Mouse (Mus musculus): Measurements from ENCODE around the gene Pisd. TPM values are rescaled to one million over a fixed set of nuclear protein-coding genes. Genes with fewer than 3 reads are reported as not detected.

The Pisd gene
- polyA plus RNA-seq, 1 experiment from 2014 or later = 99.9 TPM

GRCm38 (mm10) chr5:32720416-32720815, 65.0 kb downstream of the Pisd start:
- H3K27me3 ChIP-seq (ENCODE audit: control insufficient read depth, insufficient read depth, low read length) = no peaks in the 10 kb centered on the region
- 80% methylated on average over 9 of the region's 9 CpGs for WGBS
- H3K36me3 ChIP-seq (ENCODE audit: control insufficient read depth, insufficient read depth, low read length) = no peaks in the 10 kb centered on the region
- H3K9ac ChIP-seq (replicated peaks; ENCODE audit: low read depth, low read length) = no peak overlapping the region
- no peak overlapping the region for H3K4me2 ChIP-seq (ENCODE audit: low read depth, low read length)
- ATAC-seq (ENCODE audit: low read depth) = no peak
- H3K9me3 ChIP-seq (ENCODE audit: control insufficient read depth, low read length) = no peaks in the 10 kb centered on the region
- H3K4me1 ChIP-seq (ENCODE audit: control insufficient read depth, insufficient read depth, low read length) = no peaks in the 10 kb centered on the region
- H3K27ac ChIP-seq (ENCODE audit: low read depth, low read length) = no peak overlapping the region
- no peak overlapping the region for H3K4me3 ChIP-seq (ENCODE audit: low read depth, low read length)

GRCm38 (mm10) chr5:32718916-32719315, 66.5 kb downstream of the Pisd start:
- ATAC-seq (ENCODE audit: low read depth) = no peak
- H3K27ac ChIP-seq (ENCODE audit: low read depth, low read length) = no peak overlapping the region
- H3K9ac ChIP-seq (replicated peaks; ENCODE audit: low read depth, low read length) = no peak overlapping the region
- no peak overlapping the region for H3K4me2 ChIP-seq (ENCODE audit: low read depth, low read length)
- no peak overlapping the region for H3K4me3 ChIP-seq (ENCODE audit: low read depth, low read length)
- H3K27me3 ChIP-seq (ENCODE audit: control insufficient read depth, insufficient read depth, low read length) = no peaks in the 10 kb centered on the region
- WGBS = 63% methylated on average over 6 of the region's 6 CpGs
- no peaks in the 10 kb centered on the region for H3K4me1 ChIP-seq (ENCODE audit: control insufficient read depth, insufficient read depth, low read length)
- H3K36me3 ChIP-seq (ENCODE audit: control insufficient read depth, insufficient read depth, low read length) = no peaks in the 10 kb centered on the region
- no peaks in the 10 kb centered on the region for H3K9me3 ChIP-seq (ENCODE audit: control insufficient read depth, low read length)

- no peak overlapping the region for H3K4me3 ChIP-seq (ENCODE audit: low read depth, low read length)
- no peak overlapping the region for H3K9ac ChIP-seq (replicated peaks; ENCODE audit: low read depth, low read length)
- no peaks in the 10 kb centered on the region for H3K9me3 ChIP-seq (ENCODE audit: control insufficient read depth, low read length)
- H3K4me1 ChIP-seq (ENCODE audit: control insufficient read depth, insufficient read depth, low read length) = peaks cover 4% of the 10 kb centered on the region; the same call in 1 of the 2 replicates
- WGBS = 48% methylated on average over 1 of the region's 1 CpGs
- H3K36me3 ChIP-seq (ENCODE audit: control insufficient read depth, insufficient read depth, low read length) = no peaks in the 10 kb centered on the region
- no peak overlapping the region for H3K27ac ChIP-seq (ENCODE audit: low read depth, low read length)
- H3K27me3 ChIP-seq (ENCODE audit: control insufficient read depth, insufficient read depth, low read length) = no peaks in the 10 kb centered on the region
- H3K4me2 ChIP-seq (ENCODE audit: low read depth, low read length) = no peak overlapping the region
- ATAC-seq (ENCODE audit: low read depth) = no peak
Observed at GRCm38 (mm10) chr5:32717726-32718125, 67.7 kb downstream of the Pisd start.

- H3K9me3 ChIP-seq (ENCODE audit: control insufficient read depth, low read length) = no peaks in the 10 kb centered on the region
Observed at GRCm38 (mm10) chr5:32713703-32714467, 71.6 kb downstream of the Pisd start.

DNA sequence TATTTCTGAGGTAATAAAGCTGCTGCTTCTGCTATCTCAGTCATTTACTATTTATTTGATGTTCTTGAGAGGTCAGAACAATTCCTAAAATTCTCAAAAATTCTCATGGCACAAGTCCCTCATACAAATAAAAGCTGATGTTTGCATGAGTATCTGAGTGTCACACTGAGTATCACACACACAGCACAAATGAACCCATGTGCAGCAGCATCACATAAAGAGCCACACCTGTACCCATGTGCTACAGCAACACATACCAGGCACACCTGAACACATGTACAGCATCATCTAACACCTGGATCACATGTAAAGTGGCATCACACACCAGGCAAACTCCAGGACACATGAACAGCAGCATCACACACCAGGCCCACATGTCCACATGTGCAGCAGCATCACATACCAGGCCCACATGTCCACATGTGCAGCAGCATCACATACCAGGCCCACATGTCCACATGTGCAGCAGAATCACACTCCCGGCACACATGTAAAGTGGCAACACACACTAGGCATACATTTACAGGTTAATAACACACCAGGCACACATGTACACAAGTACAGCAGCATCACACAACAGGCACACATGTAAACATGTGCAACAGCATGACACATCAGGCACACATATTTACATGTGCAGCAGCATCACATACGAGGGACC, 72.3 kb downstream of the Pisd start:
- H3K4me3 ChIP-seq (ENCODE audit: low read depth, low read length) = peak overlapping the region; percentile 57
- H3K27me3 ChIP-seq (ENCODE audit: control insufficient read depth, insufficient read depth, low read length) = no peaks in the 10 kb centered on the region
- no peaks in the 10 kb centered on the region for H3K36me3 ChIP-seq (ENCODE audit: control insufficient read depth, insufficient read depth, low read length)
- 14% methylated on average over 2 of the region's 2 CpGs for WGBS
- peaks cover 6% of the 10 kb centered on the region; the same call in 1 of the 2 replicates for H3K4me1 ChIP-seq (ENCODE audit: control insufficient read depth, insufficient read depth, low read length)
- ATAC-seq (ENCODE audit: low read depth) = peak; percentile 5
- peak overlapping the region; percentile 52 for H3K9ac ChIP-seq (replicated peaks; ENCODE audit: low read depth, low read length)
- peak overlapping the region; percentile 91 for H3K4me2 ChIP-seq (ENCODE audit: low read depth, low read length)
- H3K9me3 ChIP-seq (ENCODE audit: control insufficient read depth, low read length) = no peaks in the 10 kb centered on the region
- H3K27ac ChIP-seq (ENCODE audit: low read depth, low read length) = peak overlapping the region; percentile 67

More at GRCm38 (mm10) chr5:32713703-32714467, 71.6 kb downstream of the Pisd start:
- H3K27ac ChIP-seq (ENCODE audit: low read depth, low read length) = peak overlapping the region; percentile 67
- peak overlapping the region; percentile 52 for H3K9ac ChIP-seq (replicated peaks; ENCODE audit: low read depth, low read length)
- no peaks in the 10 kb centered on the region for H3K27me3 ChIP-seq (ENCODE audit: control insufficient read depth, insufficient read depth, low read length)
- H3K36me3 ChIP-seq (ENCODE audit: control insufficient read depth, insufficient read depth, low read length) = no peaks in the 10 kb centered on the region
- H3K4me1 ChIP-seq (ENCODE audit: control insufficient read depth, insufficient read depth, low read length) = peaks cover 6% of the 10 kb centered on the region; the same call in 1 of the 2 replicates
- WGBS = under 1% methylated on average over 55 of the region's 55 CpGs
- peak overlapping the region; percentile 91 for H3K4me2 ChIP-seq (ENCODE audit: low read depth, low read length)
- peak; percentile 98 for ATAC-seq (ENCODE audit: low read depth)
- peak overlapping the region; percentile 57 for H3K4me3 ChIP-seq (ENCODE audit: low read depth, low read length)

DNA sequence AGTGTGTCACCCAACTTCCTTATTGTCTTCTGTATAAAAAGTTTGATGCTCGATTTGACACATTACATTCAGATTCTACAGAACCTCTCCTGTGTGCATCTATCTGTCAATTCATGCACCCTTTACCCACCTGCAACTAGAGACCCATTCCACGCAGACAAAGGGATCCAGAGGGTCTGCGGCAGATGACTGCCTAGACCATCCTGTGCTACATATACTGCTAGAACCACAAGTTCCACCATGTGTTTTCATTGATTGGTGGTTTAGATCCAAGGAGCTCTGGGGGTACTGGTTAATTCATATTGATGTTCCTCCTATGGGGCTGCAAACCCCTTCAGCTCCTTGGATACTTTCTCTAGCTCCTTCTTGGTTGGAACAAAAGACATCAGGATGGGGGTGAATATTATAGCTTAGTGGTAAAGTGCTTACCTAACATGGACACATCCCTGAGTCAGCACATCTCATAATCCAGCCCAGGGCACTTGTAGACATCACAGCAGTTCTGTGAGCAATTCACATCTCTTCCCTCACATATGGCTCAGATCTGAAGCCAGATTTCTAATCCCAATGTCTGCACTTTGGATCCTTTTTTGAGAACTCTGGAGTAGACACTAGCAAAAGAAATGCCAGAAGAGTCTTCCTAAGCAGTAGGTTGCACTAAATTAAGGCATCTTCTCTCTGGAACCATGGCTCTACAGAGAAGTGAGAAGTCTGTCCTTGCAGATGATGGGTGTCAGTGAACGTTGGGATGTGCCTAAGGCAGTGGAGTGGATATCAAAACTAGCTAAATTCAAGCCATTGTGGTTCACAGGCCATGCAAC, 73.0 kb downstream of the Pisd start:
- H3K4me3 ChIP-seq (ENCODE audit: low read depth, low read length) = peak overlapping the region; percentile 57
- no peaks in the 10 kb centered on the region for H3K9me3 ChIP-seq (ENCODE audit: control insufficient read depth, low read length)
- no peak overlapping the region for H3K27ac ChIP-seq (ENCODE audit: low read depth, low read length)
- peaks cover 6% of the 10 kb centered on the region; the same call in 1 of the 2 replicates for H3K4me1 ChIP-seq (ENCODE audit: control insufficient read depth, insufficient read depth, low read length)
- H3K4me2 ChIP-seq (ENCODE audit: low read depth, low read length) = peak overlapping the region; percentile 91; the same call in 1 of the 2 replicates
- no peaks in the 10 kb centered on the region for H3K36me3 ChIP-seq (ENCODE audit: control insufficient read depth, insufficient read depth, low read length)
- WGBS = 68% methylated on average over 4 of the region's 4 CpGs
- no peaks in the 10 kb centered on the region for H3K27me3 ChIP-seq (ENCODE audit: control insufficient read depth, insufficient read depth, low read length)
- no peak for ATAC-seq (ENCODE audit: low read depth)
- H3K9ac ChIP-seq (replicated peaks; ENCODE audit: low read depth, low read length) = no peak overlapping the region

- H3K4me3 ChIP-seq (ENCODE audit: low read depth, low read length) = no peak overlapping the region
- H3K27ac ChIP-seq (ENCODE audit: low read depth, low read length) = no peak overlapping the region
- WGBS = 82% methylated on average over 5 of the region's 5 CpGs
- no peak for ATAC-seq (ENCODE audit: low read depth)
- H3K9me3 ChIP-seq (ENCODE audit: control insufficient read depth, low read length) = no peaks in the 10 kb centered on the region
- H3K4me1 ChIP-seq (ENCODE audit: control insufficient read depth, insufficient read depth, low read length) = peaks cover 6% of the 10 kb centered on the region; the same call in 1 of the 2 replicates
- no peak overlapping the region for H3K4me2 ChIP-seq (ENCODE audit: low read depth, low read length)
- H3K27me3 ChIP-seq (ENCODE audit: control insufficient read depth, insufficient read depth, low read length) = no peaks in the 10 kb centered on the region
- no peak overlapping the region for H3K9ac ChIP-seq (replicated peaks; ENCODE audit: low read depth, low read length)
- H3K36me3 ChIP-seq (ENCODE audit: control insufficient read depth, insufficient read depth, low read length) = no peaks in the 10 kb centered on the region
Observed at GRCm38 (mm10) chr5:32711485-32711884, 74.0 kb downstream of the Pisd start.

GRCm38 (mm10) chr5:32706226-32706780, 79.1 kb downstream of the Pisd start:
- no peaks in the 10 kb centered on the region for H3K27me3 ChIP-seq (ENCODE audit: control insufficient read depth, insufficient read depth, low read length)
- no peak overlapping the region for H3K27ac ChIP-seq (ENCODE audit: low read depth, low read length)
- no peak overlapping the region for H3K9ac ChIP-seq (replicated peaks; ENCODE audit: low read depth, low read length)
- no peaks in the 10 kb centered on the region for H3K36me3 ChIP-seq (ENCODE audit: control insufficient read depth, insufficient read depth, low read length)
- WGBS = 88% methylated on average over 2 of the region's 2 CpGs
- H3K4me2 ChIP-seq (ENCODE audit: low read depth, low read length) = no peak overlapping the region
- no peaks in the 10 kb centered on the region for H3K9me3 ChIP-seq (ENCODE audit: control insufficient read depth, low read length)
- no peak overlapping the region for H3K4me3 ChIP-seq (ENCODE audit: low read depth, low read length)
- no peak for ATAC-seq (ENCODE audit: low read depth)
- no peaks in the 10 kb centered on the region for H3K4me1 ChIP-seq (ENCODE audit: control insufficient read depth, insufficient read depth, low read length)

Measured in neural tube, embryonic 14.5 days (tissue).